In genomic region chr2:158689060-158689459, GRCm38 (mm10) we compare ENCODE assay signal across 15 mouse cellular contexts. TPM values are rescaled to one million over a fixed set of nuclear protein-coding genes. Genes with fewer than 3 reads are reported as not detected.
DNase-seq lines count a peak whose midpoint lies in the region; ATAC-seq and TF ChIP-seq lines count a peak whose summit lies in the region.
"Had no signal": no experiment of that assay in that cellular context is flagged by ENCODE, and none has a peak within 500 bp of the region (broad histone marks: within the 10 kb centered on the region; RNA-seq: fewer than 3 reads in every experiment).

No protein-coding gene starts in this region.

- H3K9ac ChIP-seq in heart, embryonic 15.5 days = no peak overlapping the region
- no peak overlapping the region for H3K9ac ChIP-seq in heart, embryonic 11.5 days (ENCODE audit: low read depth, low read length)
- no peak overlapping the region for H3K9ac ChIP-seq in lung, embryonic 14.5 days
- H3K9ac ChIP-seq: liver, embryonic 13.5 days; midbrain, embryonic 12.5 days had no signal

- DNase-seq in lung, embryonic 14.5 days = peak; percentile 33
- DNase-seq in lung, postnatal 36 days = no peak
- DNase-seq in limb, embryonic 10.5 days (ENCODE audit: low spot score) = no peak
- no peak for DNase-seq in frontal cortex, postnatal 10 days (ENCODE audit: low spot score in 2 of 2)
- no peak for DNase-seq in adrenal gland, adult 2 months
- DNase-seq: adrenal gland, adult 8-10 months; cerebellum, postnatal 36 days; kidney, adult 8-10 months; liver, embryonic 13.5 days had no signal

- no peak overlapping the region for H3K4me3 ChIP-seq in heart, embryonic 15.5 days
- H3K4me3 ChIP-seq in heart, embryonic 11.5 days (ENCODE audit: low read depth, low read length) = no peak overlapping the region
- no peak overlapping the region for H3K4me3 ChIP-seq in lung, embryonic 14.5 days (ENCODE audit: low read depth, low read length)
- no peak overlapping the region for H3K4me3 ChIP-seq in limb, embryonic 10.5 days
- H3K4me3 ChIP-seq: liver, embryonic 13.5 days; midbrain, embryonic 12.5 days had no signal

- H3K27me3 ChIP-seq in heart, embryonic 15.5 days = no peaks in the 10 kb centered on the region
- H3K27me3 ChIP-seq in heart, embryonic 11.5 days (ENCODE audit: control insufficient read depth, insufficient read depth, low read length) = no peaks in the 10 kb centered on the region
- H3K27me3 ChIP-seq in lung, embryonic 14.5 days (ENCODE audit: insufficient read depth, low read length) = no peaks in the 10 kb centered on the region
- H3K27me3 ChIP-seq in limb, embryonic 10.5 days (ENCODE audit: low read depth, poor library complexity, severe bottlenecking) = no peaks in the 10 kb centered on the region
- H3K27me3 ChIP-seq: liver, embryonic 13.5 days; midbrain, embryonic 12.5 days had no signal

- H3K4me2 ChIP-seq in heart, embryonic 15.5 days = no peak overlapping the region
- no peak overlapping the region for H3K4me2 ChIP-seq in heart, embryonic 11.5 days
- no peak overlapping the region for H3K4me2 ChIP-seq in lung, embryonic 14.5 days
- H3K4me2 ChIP-seq: liver, embryonic 13.5 days; midbrain, embryonic 12.5 days had no signal

- peak; percentile 28; the same call in 1 of the 2 replicates for ATAC-seq in heart, embryonic 15.5 days (replicated peaks; ENCODE audit: insufficient number of reproducible peaks, insufficient read depth, low FRiP score, low read depth)
- ATAC-seq in heart, embryonic 11.5 days (replicated peaks; ENCODE audit: insufficient number of reproducible peaks, low FRiP score, low TSS enrichment) = no peak
- ATAC-seq in lung, embryonic 14.5 days (ENCODE audit: insufficient read depth) = no peak
- peak; percentile 40 for ATAC-seq in common myeloid progenitor, adult 5-6 weeks (replicated peaks; ENCODE audit: low read depth, poor library complexity, severe bottlenecking)
- ATAC-seq: CD4-positive, CD25-positive, alpha-beta regulatory T cell, adult 4 months; Patski had no signal

- WGBS in heart, embryonic 15.5 days = 81% methylated on average over 5 of the region's 5 CpGs
- WGBS in heart, embryonic 11.5 days (ENCODE audit: insufficient replicate concordance) = 69% methylated on average over 5 of the region's 5 CpGs
- 82% methylated on average over 5 of the region's 5 CpGs for WGBS in lung, embryonic 14.5 days
- WGBS in limb, embryonic 10.5 days = 83% methylated on average over 5 of the region's 5 CpGs

- H3K9me3 ChIP-seq in heart, embryonic 15.5 days (replicated peaks) = no peaks in the 10 kb centered on the region
- H3K9me3 ChIP-seq in heart, embryonic 11.5 days (replicated peaks; ENCODE audit: control insufficient read depth, low read length) = no peaks in the 10 kb centered on the region
- no peaks in the 10 kb centered on the region for H3K9me3 ChIP-seq in lung, embryonic 14.5 days (ENCODE audit: low read depth, low read length)
- H3K9me3 ChIP-seq in limb, embryonic 10.5 days (replicated peaks) = no peaks in the 10 kb centered on the region
- H3K9me3 ChIP-seq: liver, embryonic 13.5 days; midbrain, embryonic 12.5 days had no signal

- no peak for TF ChIP-seq CTCF in lung, embryonic 14.5 days (IDR thresholded peaks at IDR 0.05; ENCODE audit: low read depth)

- peaks cover 26% of the 10 kb centered on the region for H3K4me1 ChIP-seq in heart, embryonic 15.5 days (replicated peaks)
- peaks cover 8% of the 10 kb centered on the region for H3K4me1 ChIP-seq in heart, embryonic 11.5 days (ENCODE audit: control insufficient read depth, insufficient read depth, low read length)
- H3K4me1 ChIP-seq in lung, embryonic 14.5 days (ENCODE audit: insufficient read depth) = no peaks in the 10 kb centered on the region
- H3K4me1 ChIP-seq in limb, embryonic 10.5 days = peaks cover 36% of the 10 kb centered on the region

- no peaks in the 10 kb centered on the region for H3K36me3 ChIP-seq in heart, embryonic 15.5 days
- no peaks in the 10 kb centered on the region for H3K36me3 ChIP-seq in heart, embryonic 11.5 days (ENCODE audit: control insufficient read depth, insufficient read depth, low read length)
- no peaks in the 10 kb centered on the region for H3K36me3 ChIP-seq in lung, embryonic 14.5 days (ENCODE audit: insufficient read depth)
- H3K36me3 ChIP-seq in limb, embryonic 10.5 days = no peaks in the 10 kb centered on the region
- H3K36me3 ChIP-seq: liver, embryonic 13.5 days; midbrain, embryonic 12.5 days had no signal

- peak overlapping the region; percentile 39 for H3K27ac ChIP-seq in heart, embryonic 15.5 days
- no peak overlapping the region for H3K27ac ChIP-seq in heart, embryonic 11.5 days (ENCODE audit: low read depth, low read length)
- no peak overlapping the region for H3K27ac ChIP-seq in lung, embryonic 14.5 days (ENCODE audit: low read depth)
- peak overlapping the region; percentile 39; the same call in 1 of the 2 replicates for H3K27ac ChIP-seq in limb, embryonic 10.5 days
- H3K27ac ChIP-seq: liver, embryonic 13.5 days; midbrain, embryonic 12.5 days had no signal

RNA-seq across cellular contexts. Expression of gene Ppp1r16b, which starts 23.9 kb away (rescaled TPM):
- 5.2 and 6.8 TPM in 2 replicates for polyA plus RNA-seq in heart, embryonic 15.5 days (2015; fragmentation: Nextera tagmentation; extraction: Ambion mirVana)
- polyA plus RNA-seq in heart, embryonic 11.5 days (2014; fragmentation: Nextera tagmentation; extraction: Ambion mirVana) = 4.5 TPM in 2 replicates
- polyA plus RNA-seq in lung, embryonic 14.5 days (2014; fragmentation: Nextera tagmentation; extraction: Ambion mirVana) = 16.3 and 17.6 TPM in 2 replicates
- 0.82 TPM in 1 of 2 replicates, not detected in the other for total RNA-seq in common myeloid progenitor, adult 5-6 weeks (2017)
- 4.4 TPM in 2 replicates for polyA plus RNA-seq in limb, embryonic 10.5 days (2016; fragmentation: Nextera tagmentation; extraction: Ambion mirVana)
- 10 to 100 TPM in 1 of 2 experiments, 1 to 10 TPM in 1; 9.3 to 13.3 TPM for total RNA-seq in adrenal gland, adult 2 months (2021)
- polyA plus RNA-seq in adrenal gland, adult 2 months (2012; rRNA removed) = 3.3 and 4.1 TPM in 2 replicates

Comparison
In these comparisons a context has a peak if more than half of its experiments do, and no peak if none do; other contexts are left out.
1. ATAC-seq: peak in heart, embryonic 15.5 days (single experiment) and common myeloid progenitor, adult 5-6 weeks (single experiment); none in heart, embryonic 11.5 days (single experiment) and lung, embryonic 14.5 days (single experiment).
2. H3K27ac ChIP-seq: peak in heart, embryonic 15.5 days (single experiment) and limb, embryonic 10.5 days (single experiment); none in heart, embryonic 11.5 days (single experiment) and lung, embryonic 14.5 days (single experiment).